Mouse (Mus musculus) cortical plate, adult 2 months (tissue): ENCODE measurements around the gene Hcrt.

ENCODE experiments used
- CTCF ChIP-seq: fragments of 200-500 bp; IDR thresholded peaks from 2 replicates; pipeline ENCODE4 v1.5.1; 2011; ENCODE audit warnings: mild to moderate bottlenecking, control low read depth, low read length; ENCODE audit not compliant: insufficient read depth; ENCODE audit errors: extremely low read depth
- POLR2A ChIP-seq: fragments of 200-500 bp; IDR thresholded peaks from 2 replicates; pipeline ENCODE4 v1.6.1; 2011; ENCODE audit warnings: mild to moderate bottlenecking, low read length, control low read depth; ENCODE audit not compliant: insufficient read depth; ENCODE audit errors: extremely low read depth

GRCm38 (mm10) chr11:100806380-100807305 is 43.9 kb upstream of the Hcrt start:
- no peak for TF ChIP-seq CTCF
- no peak for TF ChIP-seq POLR2A
